Mouse (Mus musculus) layer of hippocampus, postnatal 10 days (tissue): ENCODE data around the gene Cmip. TPM values are rescaled to one million over a fixed set of nuclear protein-coding genes. Genes with fewer than 3 reads are reported as not detected.
A peak's percentile ranks its signal among the peaks of the same experiment; 100 is the strongest.

Experiments used
- DNase-seq, 2 experiments: peaks; one replicate each; pipeline ENCODE4 v3.0.0; 2021; ENCODE audit warnings: low spot score in 2 of 2
- total RNA-seq, 2 experiments: library from RNA; stranded (reverse); gene quantifications; 2 replicates each; pipeline ENCODE4 v1.2.3; 2021

The Cmip gene
- total RNA-seq, 2 experiments from 2014 or later: 338 to 353 TPM

DNA sequence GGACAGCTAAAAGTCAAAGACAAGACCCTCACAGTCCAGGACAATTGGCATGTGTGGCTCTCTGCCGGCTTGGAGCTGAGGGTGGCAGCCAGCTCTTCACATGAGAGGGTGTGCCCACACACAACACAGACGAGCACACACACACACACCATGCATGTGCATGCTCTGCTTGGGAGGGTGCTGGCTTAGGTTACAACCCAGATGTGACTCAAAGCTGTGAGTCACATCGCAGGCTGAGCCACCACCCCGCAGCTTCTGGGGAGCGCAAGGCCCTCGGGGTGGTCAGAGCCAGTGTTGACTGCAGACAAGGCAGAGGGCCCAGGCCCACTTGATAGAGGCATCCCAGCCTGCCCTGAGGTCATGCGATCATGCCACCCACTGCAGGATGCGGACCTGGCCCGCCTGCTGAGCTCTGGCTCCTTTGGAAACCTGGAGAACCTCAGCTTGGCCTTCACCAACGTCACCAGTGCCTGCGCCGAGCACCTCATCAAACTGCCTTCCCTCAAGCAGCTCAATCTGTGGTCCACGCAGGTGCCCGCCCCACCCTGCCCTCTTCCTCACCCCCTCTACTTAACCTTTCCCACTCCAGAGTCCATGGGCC lies 197.8 kb downstream of the Cmip start:
- DNase-seq: no peak

- DNase-seq: no peak
Measured at GRCm38 (mm10) chr8:117455701-117456100, 198.8 kb downstream of the Cmip start.

- DNase-seq: no peak
Measured at GRCm38 (mm10) chr8:117458440-117458839, 201.6 kb downstream of the Cmip start.

- no peak for DNase-seq
Measured at GRCm38 (mm10) chr8:117462701-117463284, 205.9 kb downstream of the Cmip start.

GRCm38 (mm10) chr8:117464525-117464924 lies 207.7 kb downstream of the Cmip start:
- DNase-seq: peak in 1 of 2 experiments; percentile 48

DNA sequence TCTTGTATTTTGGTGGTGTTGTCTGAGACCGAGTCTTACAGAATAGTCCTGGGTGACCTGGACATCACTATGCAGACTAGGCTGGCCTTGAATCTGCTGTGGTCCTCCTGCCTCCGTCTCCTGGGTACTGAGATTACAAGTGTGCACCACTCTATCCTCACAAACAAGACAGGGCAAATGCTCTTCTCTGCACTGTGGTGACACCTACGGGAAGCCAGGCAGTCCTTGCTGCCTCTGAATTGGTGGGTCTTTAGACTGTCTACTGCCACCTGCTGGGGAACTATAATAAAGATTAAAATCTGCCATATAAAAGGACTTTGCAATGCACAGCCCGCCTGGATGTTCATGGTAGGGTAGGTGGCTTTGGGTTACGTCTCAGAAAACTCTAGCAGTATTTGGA lies 208.4 kb downstream of the Cmip start:
- DNase-seq: peak; percentile 60 to 73

GRCm38 (mm10) chr8:117467466-117467865 lies 210.6 kb downstream of the Cmip start:
- no peak for DNase-seq

GRCm38 (mm10) chr8:117469431-117470341 lies 212.8 kb downstream of the Cmip start:
- DNase-seq: peak in 1 of 2 experiments; percentile 33

GRCm38 (mm10) chr8:117470342-117470781 lies 213.5 kb downstream of the Cmip start:
- peak; percentile 81 to 83 for DNase-seq

DNA sequence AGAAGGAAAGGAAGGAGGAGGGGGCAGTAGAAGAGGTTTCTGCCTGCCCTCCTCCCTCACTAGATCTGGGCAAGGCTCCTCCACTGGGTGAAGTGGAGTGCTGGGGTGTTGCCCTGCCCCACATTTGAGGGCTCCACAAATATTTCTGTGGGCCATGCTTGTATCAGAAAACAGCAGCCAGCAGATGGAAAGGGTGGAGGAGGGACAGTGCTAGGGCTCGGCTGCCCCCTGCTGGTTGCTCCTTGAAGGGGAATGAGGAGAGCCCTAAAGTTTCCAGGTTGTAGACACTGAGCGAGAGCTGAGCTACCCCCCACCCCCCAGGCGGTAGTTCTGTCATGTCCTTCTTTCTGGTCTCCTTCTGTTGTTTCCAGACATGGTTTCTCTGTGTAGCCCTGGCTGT lies 214.3 kb downstream of the Cmip start:
- DNase-seq: peak; percentile 77 to 87

DNA sequence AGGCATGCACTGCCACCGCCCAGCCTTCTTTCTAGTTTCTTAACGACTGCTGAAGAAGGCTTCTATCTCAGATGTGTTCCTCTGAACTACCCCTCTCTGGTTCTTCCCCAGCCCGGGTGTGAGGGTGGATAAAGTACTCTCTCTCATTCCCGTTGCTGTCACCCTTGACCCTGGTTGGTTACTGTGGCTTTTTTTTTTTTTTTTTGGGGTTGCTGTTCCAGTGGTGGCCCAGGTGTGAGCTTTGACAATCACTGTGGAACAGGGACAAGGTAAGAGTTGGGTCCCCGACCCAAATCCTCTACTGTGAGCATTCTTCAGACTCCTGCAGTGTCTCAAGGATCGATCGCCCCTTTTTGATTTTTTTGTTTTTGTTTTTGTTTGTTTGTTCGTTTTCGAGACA lies 214.8 kb downstream of the Cmip start:
- no peak for DNase-seq

GRCm38 (mm10) chr8:117472332-117472731 lies 215.5 kb downstream of the Cmip start:
- DNase-seq: no peak

DNA sequence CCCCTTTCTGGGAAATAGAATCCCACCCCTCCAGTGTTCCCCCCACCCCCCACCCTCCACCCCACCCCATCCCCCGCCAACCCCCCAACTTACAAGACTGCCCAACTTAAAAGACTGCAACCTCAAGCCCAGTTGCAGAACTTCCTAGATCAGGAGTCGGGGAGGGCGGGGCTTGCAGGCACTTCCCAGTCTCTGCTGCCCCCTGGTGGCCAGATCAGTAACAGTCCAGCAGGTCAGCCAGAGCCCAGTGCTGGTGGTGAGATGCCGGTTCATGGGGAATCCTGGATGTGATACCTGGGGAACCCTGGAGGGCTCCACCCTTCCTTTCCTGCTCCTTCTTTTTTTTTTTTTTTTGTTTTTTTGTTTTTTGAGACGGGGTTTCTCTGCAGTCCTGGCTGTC lies 218.1 kb downstream of the Cmip start:
- DNase-seq: peak; percentile 95

GRCm38 (mm10) chr8:117475819-117476218 lies 219.0 kb downstream of the Cmip start:
- DNase-seq: no peak

DNA sequence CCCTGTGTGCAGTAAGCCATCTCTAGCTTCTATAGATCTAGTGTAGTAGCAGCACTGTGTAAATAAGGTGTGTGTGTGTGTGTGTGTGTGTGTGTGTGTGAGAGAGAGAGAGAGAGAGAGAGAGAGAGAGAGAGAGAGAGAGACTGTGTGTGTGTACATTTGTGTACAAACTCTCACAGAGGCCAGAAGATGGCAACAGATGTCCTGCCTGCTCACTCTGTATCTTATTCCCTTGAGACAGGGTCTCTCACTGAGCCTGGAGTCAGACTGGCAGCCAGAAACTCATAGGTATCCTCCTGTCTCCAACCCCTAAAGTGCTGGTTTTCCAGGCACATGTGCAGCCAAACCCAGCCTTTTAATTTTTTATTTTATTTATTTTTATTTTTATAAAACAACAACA lies 221.2 kb downstream of the Cmip start:
- DNase-seq: no peak

DNA sequence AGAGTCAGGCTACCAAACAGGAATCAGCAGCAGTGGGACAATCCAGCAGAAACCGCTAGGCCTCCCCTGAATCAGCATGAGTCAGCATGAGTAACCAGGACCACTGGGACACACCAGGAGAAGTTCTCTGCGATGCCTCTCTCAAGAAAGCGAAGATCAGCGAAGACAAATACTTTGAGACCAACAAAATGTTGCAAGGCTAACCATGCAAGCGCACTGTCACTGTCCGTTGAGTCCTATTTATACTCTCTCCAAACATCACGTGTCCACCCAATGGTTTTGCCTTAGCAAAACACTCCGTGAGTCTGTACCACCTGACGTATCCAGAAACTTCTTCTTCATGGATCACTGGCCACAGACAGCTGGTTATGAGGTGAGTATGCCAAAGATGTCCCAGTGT lies 223.1 kb downstream of the Cmip start:
- DNase-seq: no peak

- DNase-seq: no peak
Measured at GRCm38 (mm10) chr8:117480516-117480915, 223.7 kb downstream of the Cmip start.

GRCm38 (mm10) chr8:117481830-117482229 lies 225.0 kb downstream of the Cmip start:
- DNase-seq: no peak

DNA sequence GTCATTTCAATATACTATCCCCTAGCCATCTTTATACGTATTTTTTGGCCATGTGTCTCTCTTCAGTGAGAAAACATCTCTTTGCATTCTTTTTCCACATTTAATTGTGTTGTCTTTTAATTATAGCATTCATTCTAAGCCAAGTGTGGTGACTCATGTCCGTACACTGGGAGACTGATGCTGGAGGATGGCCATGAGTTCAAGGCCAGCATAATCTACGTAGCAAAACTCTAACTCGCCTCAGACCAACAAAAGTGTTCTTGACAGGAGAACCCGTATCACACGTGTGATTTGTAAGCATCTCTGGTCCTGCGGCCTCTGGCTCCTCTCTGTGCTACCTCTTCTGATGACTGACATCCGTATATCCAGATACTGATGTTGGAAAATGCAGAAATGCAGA lies 227.9 kb downstream of the Cmip start:
- DNase-seq: no peak

DNA sequence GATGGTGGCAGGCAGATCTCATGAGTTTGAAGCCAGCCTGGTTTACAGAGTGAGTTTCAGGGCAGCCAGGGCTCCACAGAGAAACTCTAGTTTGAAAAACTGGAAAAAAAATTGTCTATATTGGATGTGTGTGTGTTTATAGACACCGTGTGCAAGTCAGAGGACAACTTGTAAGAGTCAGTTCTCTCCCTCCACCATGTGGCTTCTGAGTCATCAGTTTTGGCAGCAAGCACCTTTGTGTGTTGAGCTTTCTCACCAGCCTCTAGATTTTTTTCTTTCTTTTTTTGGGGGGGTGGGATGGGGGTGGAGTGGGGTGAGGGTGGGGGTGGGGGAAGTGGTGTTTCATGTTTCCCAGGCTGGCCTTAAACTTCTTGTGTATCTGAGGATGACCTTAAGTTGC lies 228.5 kb downstream of the Cmip start:
- no peak for DNase-seq

GRCm38 (mm10) chr8:117488246-117489005 lies 231.6 kb downstream of the Cmip start:
- DNase-seq: no peak
